Mouse (Mus musculus): ENCODE measurements around the gene Gm10600. TPM values are rescaled to one million over a fixed set of nuclear protein-coding genes. Genes with fewer than 3 reads are reported as not detected.
"Not testable (repeated sequence)": the region's sequence is repeated elsewhere in the genome, so short reads cannot be mapped to it uniquely, and the experiment has no call there.

The Gm10600 gene
- polyA plus RNA-seq (2012; ENCODE audit: insufficient read depth, insufficient read length, low replicate concordance, missing spikeins) = not detected in 2 replicates

GRCm38 (mm10) chr4:42240339-42240738 is at the start of gene Gm10600:
Gm10600 (plus strand) TSS chr4:42240639.
- not testable (repeated sequence) for H3K4me3 ChIP-seq (ENCODE audit: insufficient read depth, low read depth, low read length); H3K27ac ChIP-seq (ENCODE audit: insufficient read depth, low read depth, low read length); H3K4me1 ChIP-seq (ENCODE audit: control insufficient read depth, insufficient read depth, low read length)
- WGBS = no CpG with 5 or more reads among the region's 4 CpGs

DNA sequence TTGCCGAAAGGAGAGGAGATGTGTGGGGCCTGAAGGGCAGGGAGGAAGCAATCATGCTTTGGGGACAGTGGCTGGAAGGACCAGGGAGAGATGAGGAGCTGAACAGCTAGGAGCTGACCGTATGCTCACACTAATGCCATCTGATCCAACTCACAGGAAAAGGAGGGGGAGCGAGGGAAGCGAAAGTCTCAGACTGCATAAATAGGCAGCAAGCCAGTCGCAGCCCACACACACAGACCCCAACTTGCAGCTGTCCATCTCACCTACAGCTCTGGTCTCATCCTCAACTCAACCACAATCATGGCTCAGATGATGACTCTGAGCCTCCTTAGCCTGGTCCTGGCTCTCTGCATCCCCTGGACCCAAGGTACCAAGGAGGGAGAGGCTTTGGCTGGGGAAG is 15.0 kb downstream of the Gm10600 start, which contains the start of gene Ccl21b:
Gene Ccl21b (plus strand): TSS at position 301 of the 400 bp plus-strand sequence.
- H3K27ac ChIP-seq (ENCODE audit: insufficient read depth, low read depth, low read length); H3K4me1 ChIP-seq (ENCODE audit: control insufficient read depth, insufficient read depth, low read length); H3K4me3 ChIP-seq (ENCODE audit: insufficient read depth, low read depth, low read length): not testable (repeated sequence)
- no CpG with 5 or more reads among the region's 5 CpGs for WGBS

Other genes with a start within 250 kb of the Gm10600 start
- not detected in 2 replicates for gene Gm21093, start 205.9 kb upstream of the Gm10600 start, polyA plus RNA-seq (2012; ENCODE audit: insufficient read depth, insufficient read length, low replicate concordance, missing spikeins)
- gene Gm3893, start 149.4 kb upstream of the Gm10600 start, polyA plus RNA-seq (2012; ENCODE audit: insufficient read depth, insufficient read length, low replicate concordance, missing spikeins) = not detected in 2 replicates
- gene Gm13304, start 125.8 kb upstream of the Gm10600 start, polyA plus RNA-seq (2012; ENCODE audit: insufficient read depth, insufficient read length, low replicate concordance, missing spikeins) = not detected in 2 replicates
- not detected in 2 replicates for gene Gm13306, start 87.2 kb upstream of the Gm10600 start, polyA plus RNA-seq (2012; ENCODE audit: insufficient read depth, insufficient read length, low replicate concordance, missing spikeins)
- gene Gm13305, start 72.0 kb upstream of the Gm10600 start, polyA plus RNA-seq (2012; ENCODE audit: insufficient read depth, insufficient read length, low replicate concordance, missing spikeins) = not detected in 2 replicates
- gene Ccl21b, start 15.1 kb downstream of the Gm10600 start, polyA plus RNA-seq (2012; ENCODE audit: insufficient read depth, insufficient read length, low replicate concordance, missing spikeins) = not detected in 2 replicates
- not detected in 2 replicates for gene Gm21953, start 53.6 kb downstream of the Gm10600 start, polyA plus RNA-seq (2012; ENCODE audit: insufficient read depth, insufficient read length, low replicate concordance, missing spikeins)
- gene Fam205a3, start 77.7 kb downstream of the Gm10600 start, polyA plus RNA-seq (2012; ENCODE audit: insufficient read depth, insufficient read length, low replicate concordance, missing spikeins) = not detected in 2 replicates
- gene Gm21586, start 198.7 kb downstream of the Gm10600 start, polyA plus RNA-seq (2012; ENCODE audit: insufficient read depth, insufficient read length, low replicate concordance, missing spikeins) = not detected in 2 replicates
- gene Gm2163, start 226.1 kb downstream of the Gm10600 start, polyA plus RNA-seq (2012; ENCODE audit: insufficient read depth, insufficient read length, low replicate concordance, missing spikeins) = not detected in 2 replicates

Measured in olfactory bulb, adult 2 months (tissue).